Comparison of ENCODE assay signal across 25 mouse cellular contexts in the genomic region with DNA sequence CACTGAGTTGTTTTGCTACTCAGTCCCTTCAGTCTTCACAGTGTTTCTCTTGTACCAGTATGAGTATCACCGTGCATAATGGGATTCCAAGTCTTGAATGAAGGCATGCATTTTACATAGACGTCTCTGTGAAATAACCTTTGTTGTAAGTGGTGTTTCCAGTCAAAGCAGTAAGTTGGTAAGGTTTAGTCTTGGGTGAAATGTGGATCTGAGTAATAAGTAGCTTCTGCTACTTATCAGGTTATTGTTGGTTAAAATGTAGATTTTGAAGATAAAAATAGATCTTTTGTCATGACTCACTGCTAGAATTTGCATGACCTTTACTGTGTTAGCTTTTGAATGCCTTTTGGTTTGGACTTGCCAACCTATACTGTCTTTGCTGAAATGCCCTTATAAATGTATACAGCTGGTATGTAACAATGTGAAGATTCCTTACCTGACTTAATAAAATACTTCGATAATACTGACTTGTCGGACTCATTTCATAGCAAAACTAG.
"Had no signal": no experiment of that assay in that cellular context is flagged by ENCODE, and none has a peak within 500 bp of the region (broad histone marks: within the 10 kb centered on the region; RNA-seq: fewer than 3 reads in every experiment).

No protein-coding gene starts in this region.

- DNase-seq: kidney, adult 8-10 months; kidney, postnatal 10 days; kidney, postnatal 36 days; layer of hippocampus, postnatal 36 days; left cerebral cortex, postnatal 4 days; lung, adult 18-20 months; lung, postnatal 10 days; lung, postnatal 36 days; retina, postnatal 1 day; right cerebral cortex, postnatal 25 days; spleen, adult 18-20 months; thymus, postnatal 36 days had no signal

- H3K4me2 ChIP-seq: kidney, embryonic 15.5 days; limb, embryonic 12.5 days; limb, embryonic 15.5 days; lung, embryonic 15.5 days; midbrain, embryonic 13.5 days; neural tube, embryonic 13.5 days; stomach, embryonic 15.5 days had no signal

- ATAC-seq: midbrain, embryonic 13.5 days; midbrain, embryonic 16.5 days had no signal

- H3K4me3 ChIP-seq: kidney, embryonic 15.5 days; left cerebral cortex, adult 2 months; limb, embryonic 12.5 days; limb, embryonic 15.5 days; lung, embryonic 15.5 days; megakaryocyte, embryonic 14.5 days; midbrain, embryonic 10.5 days; midbrain, embryonic 13.5 days; myocyte; neural tube, embryonic 13.5 days; stomach, embryonic 15.5 days had no signal

- H3K9ac ChIP-seq: kidney, embryonic 15.5 days; limb, embryonic 12.5 days; limb, embryonic 15.5 days; liver, embryonic 14.5 days; lung, embryonic 15.5 days; midbrain, embryonic 13.5 days; neural tube, embryonic 13.5 days; stomach, embryonic 15.5 days had no signal

- H3K4me1 ChIP-seq: kidney, embryonic 15.5 days; limb, embryonic 12.5 days; limb, embryonic 15.5 days; lung, embryonic 15.5 days; midbrain, embryonic 13.5 days; neural tube, embryonic 13.5 days; stomach, embryonic 15.5 days had no signal

- H3K27me3 ChIP-seq: kidney, embryonic 15.5 days; limb, embryonic 12.5 days; limb, embryonic 15.5 days; lung, embryonic 15.5 days; midbrain, embryonic 13.5 days; neural tube, embryonic 13.5 days; stomach, embryonic 15.5 days had no signal

- H3K9me3 ChIP-seq: kidney, embryonic 15.5 days; limb, embryonic 12.5 days; limb, embryonic 15.5 days; lung, embryonic 15.5 days; midbrain, embryonic 10.5 days; neural tube, embryonic 13.5 days; stomach, embryonic 15.5 days had no signal

- H3K27ac ChIP-seq: kidney, embryonic 15.5 days; left cerebral cortex, adult 2 months; limb, embryonic 12.5 days; limb, embryonic 15.5 days; lung, embryonic 15.5 days; midbrain, embryonic 10.5 days; midbrain, embryonic 13.5 days; neural tube, embryonic 13.5 days; stomach, embryonic 15.5 days had no signal
